Mouse (Mus musculus) ES-E14 (cell line): Measurements from ENCODE around the gene Fam43a. TPM values are rescaled to one million over a fixed set of nuclear protein-coding genes. Genes with fewer than 3 reads are reported as not detected.

ENCODE experiments used
- DNase-seq: peaks from one replicate; pipeline ENCODE4 v3.0.0-alpha.2; 2013; ENCODE audit warnings: low read depth, low spot score
- H3K27ac ChIP-seq: 2 replicates; pipeline ENCODE4 v1.5.1; 2012; ENCODE audit warnings: low read depth, mild to moderate bottlenecking, low read length, moderate library complexity, mixed read lengths; ENCODE audit not compliant: poor library complexity, insufficient read depth, severe bottlenecking
- H3K36me3 ChIP-seq: 2 replicates; pipeline ENCODE4 v1.6.1; 2012; ENCODE audit warnings: mild to moderate bottlenecking, low read length, moderate library complexity, mixed read lengths; ENCODE audit not compliant: control insufficient read depth, poor library complexity, insufficient read depth, severe bottlenecking
- H3K4me1 ChIP-seq, 2 experiments: fragments of 150-350 bp in 1 of 2; sonication (generic) in 1 of 2; 2 replicates each; pipeline ENCODE4 v1.6.1; 2012; ENCODE audit warnings: low read length in 2 of 2, mild to moderate bottlenecking in 1 of 2, mixed read lengths in 1 of 2; ENCODE audit not compliant: control insufficient read depth in 2 of 2, insufficient read depth in 2 of 2, poor library complexity in 1 of 2
- H3K4me3 ChIP-seq, 2 experiments: fragments of 150-350 bp in 1 of 2; sonication (generic) in 1 of 2; 2 replicates each; pipeline ENCODE4 v1.5.1; 2012; ENCODE audit warnings: low read length in 2 of 2, low read depth in 1 of 2, mild to moderate bottlenecking in 1 of 2, mixed read lengths in 1 of 2; ENCODE audit not compliant: insufficient read depth in 1 of 2, poor library complexity in 1 of 2, severe bottlenecking in 1 of 2
- H3K9ac ChIP-seq: 2 replicates; pipeline ENCODE4 v1.6.1; 2012; ENCODE audit warnings: low read depth, mild to moderate bottlenecking, low read length, mixed read lengths; ENCODE audit not compliant: poor library complexity, insufficient read depth, severe bottlenecking
- H3K9me3 ChIP-seq: fragments of 150-350 bp; sonication (generic); 2 replicates; pipeline ENCODE4 v1.6.1; 2012; ENCODE audit warnings: low read depth, mild to moderate bottlenecking, low read length; ENCODE audit not compliant: control insufficient read depth, insufficient read depth
- CHD2 ChIP-seq: IDR thresholded peaks from 2 replicates; pipeline ENCODE4 v1.6.1; 2014; ENCODE audit warnings: mild to moderate bottlenecking, low read depth, low read length, inconsistent platforms
- HCFC1 ChIP-seq: IDR thresholded peaks from 2 replicates; pipeline ENCODE4 v1.6.1; 2012; ENCODE audit warnings: low read length, inconsistent platforms, borderline replicate concordance; ENCODE audit not compliant: insufficient read depth
- MAFK ChIP-seq: IDR thresholded peaks from 2 replicates; pipeline ENCODE4 v1.6.1; 2014; ENCODE audit warnings: mild to moderate bottlenecking, low read depth, low read length, inconsistent platforms; ENCODE audit not compliant: insufficient read depth
- ZC3H11A ChIP-seq: IDR thresholded peaks from 2 replicates; pipeline ENCODE4 v1.6.1; 2012; ENCODE audit warnings: low read depth, mild to moderate bottlenecking, inconsistent platforms, low read length, borderline replicate concordance
- ZNF384 ChIP-seq: IDR thresholded peaks from 2 replicates; pipeline ENCODE4 v1.6.1; 2012; ENCODE audit warnings: low read depth, low read length, inconsistent platforms
- in situ Hi-C, 2 experiments: fragments of 600-800 bp; cut with MboI; formaldehyde crosslinking; loops; one replicate each; pipeline ENCODE4 v1.15.1; 2025; ENCODE audit warnings: low sequenced_read_pairs in 2 of 2, inconsistent platforms in 1 of 2; ENCODE audit not compliant: unreplicated experiment in 2 of 2
- total RNA-seq: library from RNA; depleted of rRNA; stranded (reverse); fragments of 300-350 nt; gene quantifications from 2 replicates; pipeline ENCODE4 v1.2.3, GENCODE M21; 2012

The Fam43a gene
- total RNA-seq, 1 experiment, result 22.2 TPM

- no peak overlapping the region for H3K27ac ChIP-seq
- DNase-seq, result no peak
- H3K36me3 ChIP-seq, result no peaks in the 10 kb centered on the region
- H3K9me3 ChIP-seq, result no peaks in the 10 kb centered on the region
- H3K4me3 ChIP-seq, result no peak overlapping the region
- peaks cover 0 to 8% of the 10 kb centered on the region in 2 experiments; a peak in 1 of 4 replicates for H3K4me1 ChIP-seq
- TF ChIP-seq CHD2, result no peak
- no peak for TF ChIP-seq MAFK
- no peak for TF ChIP-seq ZC3H11A
- TF ChIP-seq HCFC1, result no peak
- no peak overlapping the region for H3K9ac ChIP-seq
- in situ Hi-C loops, result no loop called here
Observed at GRCm38 (mm10) chr16:30611331-30611730, 11.8 kb downstream of the Fam43a start.

GRCm38 (mm10) chr16:30613122-30613521 is 13.6 kb downstream of the Fam43a start:
- Histone ChIP-seq H3K36me3 (no peaks in the 10 kb centered on the region), H3K9ac (no peak overlapping the region), H3K4me1 (peaks cover 0 to 7% of the 10 kb centered on the region in 2 experiments; a peak in 1 of 4 replicates), H3K27ac (no peak overlapping the region), H3K4me3 (no peak overlapping the region), H3K9me3 (no peaks in the 10 kb centered on the region)
- no peak for TF ChIP-seq MAFK
- TF ChIP-seq CHD2, result peak; percentile 75
- no peak for DNase-seq
- in situ Hi-C loops, result no loop called here

GRCm38 (mm10) chr16:30614122-30614521 is 14.6 kb downstream of the Fam43a start:
- no peak overlapping the region for H3K4me3 ChIP-seq
- H3K9ac ChIP-seq, result no peak overlapping the region
- H3K4me1 ChIP-seq, result peaks cover 0 to 7% of the 10 kb centered on the region in 2 experiments; a peak in 1 of 4 replicates
- no peak overlapping the region for H3K27ac ChIP-seq
- no peak for DNase-seq
- H3K9me3 ChIP-seq, result no peaks in the 10 kb centered on the region
- no peaks in the 10 kb centered on the region for H3K36me3 ChIP-seq
- in situ Hi-C loops, result no loop called here
- TF ChIP-seq CHD2, result no peak
- no peak for TF ChIP-seq MAFK
- TF ChIP-seq ZC3H11A, result no peak
- no peak for TF ChIP-seq ZNF384
- no peak for TF ChIP-seq HCFC1

- in situ Hi-C loops, result no loop called here
- TF ChIP-seq CHD2, result no peak
- no peak for TF ChIP-seq ZC3H11A
- TF ChIP-seq HCFC1, result no peak
- no peak for TF ChIP-seq ZNF384
- TF ChIP-seq MAFK, result no peak
- Histone ChIP-seq H3K27ac (no peak overlapping the region), H3K36me3 (no peaks in the 10 kb centered on the region), H3K4me1 (peaks cover 0 to 7% of the 10 kb centered on the region in 2 experiments; a peak in 1 of 4 replicates), H3K9ac (no peak overlapping the region), H3K9me3 (no peaks in the 10 kb centered on the region), H3K4me3 (no peak overlapping the region)
- no peak for DNase-seq
Observed at GRCm38 (mm10) chr16:30614705-30615317, 15.3 kb downstream of the Fam43a start.

GRCm38 (mm10) chr16:30616281-30616680 is 16.8 kb downstream of the Fam43a start:
- no peak for TF ChIP-seq ZNF384
- TF ChIP-seq CHD2, result no peak
- TF ChIP-seq HCFC1, result no peak
- no peak for TF ChIP-seq ZC3H11A
- H3K27ac ChIP-seq, result no peak overlapping the region
- H3K9ac ChIP-seq, result no peak overlapping the region
- in situ Hi-C loops, result no loop called here
- H3K36me3 ChIP-seq, result no peaks in the 10 kb centered on the region
- H3K4me3 ChIP-seq, result no peak overlapping the region
- DNase-seq, result no peak
- H3K4me1 ChIP-seq, result peaks cover 0 to 7% of the 10 kb centered on the region in 2 experiments; a peak in 1 of 4 replicates
- H3K9me3 ChIP-seq, result no peaks in the 10 kb centered on the region
